Mouse (Mus musculus) central nervous system, embryonic 18 days (tissue): ENCODE results near the gene Susd2. TPM values are rescaled to one million over a fixed set of nuclear protein-coding genes. Genes with fewer than 3 reads are reported as not detected.

Source experiments
- polyA plus RNA-seq: library from polyadenylated mRNA; depleted of rRNA; stranded (reverse); fragments of >200 nt; gene quantifications from 2 replicates; pipeline ENCODE4 v1.2.3, GENCODE M21; 2012; rRNA removed

Susd2 gene
- polyA plus RNA-seq: 4.4 and 6.0 TPM in 2 replicates

DNA sequence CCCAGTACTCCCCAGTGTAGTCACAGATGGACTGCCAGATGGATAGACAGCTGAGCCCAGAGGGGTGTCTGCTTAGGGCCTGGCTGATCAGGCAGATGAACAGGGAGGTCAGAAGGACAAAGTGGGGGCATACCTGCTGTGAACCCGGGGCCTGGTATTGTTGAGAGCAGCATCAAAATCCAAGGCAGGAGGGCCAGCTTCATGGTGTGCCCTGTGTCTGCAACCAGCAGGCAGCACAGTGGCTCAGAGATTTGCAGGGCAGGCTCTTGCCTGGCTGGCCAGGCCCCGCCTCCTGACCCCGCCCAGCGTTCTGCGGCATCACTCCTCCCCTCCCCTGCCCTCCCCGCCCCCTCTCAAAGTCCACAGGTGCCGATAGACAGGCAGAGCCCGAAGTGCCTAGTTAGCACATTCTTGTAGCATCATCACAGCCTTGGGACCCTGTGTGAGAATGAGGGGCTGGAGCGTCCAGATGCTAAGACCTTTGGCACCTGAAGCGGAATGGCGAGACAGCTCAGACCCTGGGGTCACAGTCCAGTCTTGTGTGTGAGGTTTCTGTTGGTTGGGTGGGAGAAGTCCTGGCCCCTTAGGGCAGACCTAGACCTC lies at the start of gene Susd2:
TSS of gene Susd2 (minus strand) at position 268 of the 603 bp plus-strand sequence.

DNA sequence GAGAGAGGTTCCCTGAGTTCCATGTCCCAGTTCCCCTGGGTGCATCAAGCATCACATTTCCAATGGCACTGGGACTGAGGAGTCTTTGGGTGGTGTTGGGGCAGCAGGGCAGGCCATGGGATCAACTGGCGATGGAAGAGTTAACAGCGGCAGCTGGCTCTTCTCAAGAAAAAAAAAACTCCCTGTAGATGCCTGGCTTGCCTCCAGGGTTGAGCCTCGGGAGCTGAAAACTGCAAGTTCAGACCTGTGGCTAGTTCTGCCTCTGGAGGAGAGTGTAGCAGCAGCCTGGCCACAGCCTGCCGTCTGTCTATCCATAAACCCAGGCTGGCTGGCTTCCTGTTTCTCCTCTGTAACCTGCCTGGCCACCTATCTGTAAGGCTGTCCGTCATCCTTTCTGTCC lies 54.7 kb downstream of the Susd2 start, which contains the start of gene Ggt5:
TSS of gene Ggt5 (plus strand) at position 212 of the 400 bp plus-strand sequence.

Other genes starting within 250 kb of the Susd2 start
- gene Upb1, start 242.9 kb downstream of the Susd2 start, polyA plus RNA-seq: 0.09 and 0.19 TPM in 2 replicates
- 74.1 and 91.5 TPM in 2 replicates for gene Snrpd3, start 126.5 kb downstream of the Susd2 start, polyA plus RNA-seq
- 18.3 and 20.1 TPM in 2 replicates for gene Gucd1, start 126.0 kb downstream of the Susd2 start, polyA plus RNA-seq
- gene Lrrc75b, start 83.7 kb downstream of the Susd2 start, polyA plus RNA-seq: 29.3 and 30.3 TPM in 2 replicates
- 2.7 and 3.3 TPM in 2 replicates for gene Ggt1, start 82.4 kb downstream of the Susd2 start, polyA plus RNA-seq
- gene Ggt5, start 54.7 kb downstream of the Susd2 start, polyA plus RNA-seq: 4.5 and 4.8 TPM in 2 replicates
- 43.5 and 45.6 TPM in 2 replicates for gene Cabin1, start 120.3 kb upstream of the Susd2 start, polyA plus RNA-seq
- gene Ddt, start 129.4 kb upstream of the Susd2 start, polyA plus RNA-seq: 51.3 and 55.5 TPM in 2 replicates
- gene Gm20441, start 136.9 kb upstream of the Susd2 start, polyA plus RNA-seq: not detected in 2 replicates
- 0.79 and 1.1 TPM in 2 replicates for gene Gstt3, start 137.4 kb upstream of the Susd2 start, polyA plus RNA-seq
- gene Gstt1, start 154.6 kb upstream of the Susd2 start, polyA plus RNA-seq: 21.6 and 28.9 TPM in 2 replicates
- not detected in 2 replicates for gene Gstt4, start 178.5 kb upstream of the Susd2 start, polyA plus RNA-seq
- gene Gstt2, start 193.4 kb upstream of the Susd2 start, polyA plus RNA-seq: 6.7 and 9.0 TPM in 2 replicates
- gene Mif, start 216.2 kb upstream of the Susd2 start, polyA plus RNA-seq: 1,609 and 1,890 TPM in 2 replicates
- gene Derl3, start 249.4 kb upstream of the Susd2 start, polyA plus RNA-seq: 1.8 and 4.1 TPM in 2 replicates